Mouse (Mus musculus): ENCODE data around the gene Hspa2. TPM values are rescaled to one million over a fixed set of nuclear protein-coding genes. Genes with fewer than 3 reads are reported as not detected.

Gene Hspa2
- total and polyA plus RNA-seq, 3 experiments, result 3.4 to 5.3 (median 3.8) TPM

GRCm38 (mm10) chr12:76370831-76371571, 33.0 kb upstream of the Hspa2 start:
- H3K79me2 ChIP-seq (replicated peaks; ENCODE audit: control insufficient read depth, extremely low read depth, insufficient read depth, poor library complexity, severe bottlenecking), result peaks cover 71% of the 10 kb centered on the region
- peak overlapping the region; percentile 98 for H3K27ac ChIP-seq (ENCODE audit: insufficient read depth, low read depth)
- H3K4me2 ChIP-seq (ENCODE audit: insufficient read depth, low read depth, poor library complexity, severe bottlenecking), result peak overlapping the region; percentile 84; the same call in 1 of the 2 replicates
- H3K9me3 ChIP-seq (replicated peaks; ENCODE audit: low read length), result no peaks in the 10 kb centered on the region
- TF ChIP-seq NELFE (IDR thresholded peaks at IDR 0.05; ENCODE audit: low read depth, low read length) (peak; percentile 63), POLR2AphosphoS2 (IDR thresholded peaks at IDR 0.05; ENCODE audit: low read depth, low read length) (no peak), TCF12 (IDR thresholded peaks at IDR 0.05; ENCODE audit: low read depth, low read length) (peak; percentile 54; the same call in 1 of the 2 replicates), CHD2 (IDR thresholded peaks at IDR 0.05; ENCODE audit: low read length) (peak; percentile 10; the same call in 1 of the 2 replicates), RAD21 (IDR thresholded peaks at IDR 0.05; ENCODE audit: low read depth, low read length) (no peak), ZNF384 (IDR thresholded peaks at IDR 0.05; ENCODE audit: low read depth, low read length) (no peak), SIN3A (IDR thresholded peaks at IDR 0.05; ENCODE audit: low read length) (peak; percentile 59), SMC3 (IDR thresholded peaks at IDR 0.05; ENCODE audit: low read depth, low read length) (no peak), MEF2A (IDR thresholded peaks at IDR 0.05; ENCODE audit: borderline replicate concordance, low read depth, low read length) (no peak; the same call in 1 of the 2 replicates), USF2 (conservative IDR thresholded peaks at IDR 0.05; ENCODE audit: low read depth, low read length) (no peak), E2F4 (IDR thresholded peaks at IDR 0.05; ENCODE audit: insufficient replicate concordance, low read depth, low read length) (no peak), UBTF (IDR thresholded peaks at IDR 0.05; ENCODE audit: low read depth, low read length) (no peak; the same call in 1 of the 2 replicates), ZKSCAN1 (IDR thresholded peaks at IDR 0.05; ENCODE audit: borderline replicate concordance, low read depth, low read length) (no peak), HCFC1 (IDR thresholded peaks at IDR 0.05; ENCODE audit: low read depth, low read length) (no peak; the same call in 1 of the 2 replicates), ZC3H11A (IDR thresholded peaks at IDR 0.05; ENCODE audit: low read depth, low read length) (no peak), POLR2A (IDR thresholded peaks at IDR 0.05; ENCODE audit: low read depth, low read length) (peak; percentile 63), MYC (IDR thresholded peaks at IDR 0.05; ENCODE audit: low read depth, low read length) (peak; percentile 71; the same call in 1 of the 2 replicates), USF1 (IDR thresholded peaks at IDR 0.05; ENCODE audit: low read depth, low read length) (peak; percentile 42), PAX5 (IDR thresholded peaks at IDR 0.05; ENCODE audit: low read length) (no peak), GABPA (IDR thresholded peaks at IDR 0.05; ENCODE audit: insufficient replicate concordance, low read depth, low read length) (no peak), BHLHE40 (IDR thresholded peaks at IDR 0.05; ENCODE audit: low read depth, low read length) (peak; percentile 56; the same call in 1 of the 2 replicates), CHD1 (IDR thresholded peaks at IDR 0.05; ENCODE audit: low read depth, low read length) (peak; percentile 22), KAT2A (IDR thresholded peaks at IDR 0.05; ENCODE audit: insufficient replicate concordance, low read length) (peak; percentile 40; the same call in 1 of the 2 replicates), CTCF (conservative IDR thresholded peaks at IDR 0.05 in 1 of 2, IDR thresholded peaks at IDR 0.05 in 1 of 2; ENCODE audit: low read depth in 2 of 2, low read length in 2 of 2) (0 out of 4 replicates have a peak, but pooled peaks of 1 of the 2 experiments have one; percentile 8), TBP (conservative IDR thresholded peaks at IDR 0.05; ENCODE audit: low read depth, low read length) (0 out of 2 replicates have a peak, but pooled peaks have one; percentile 23), JUND (conservative IDR thresholded peaks at IDR 0.05; ENCODE audit: low read depth, low read length) (no peak), MAX (IDR thresholded peaks at IDR 0.05; ENCODE audit: low read length) (peak; percentile 71), IRF4 (IDR thresholded peaks at IDR 0.05; ENCODE audit: low read depth, low read length) (peak; percentile 25; the same call in 1 of the 2 replicates), ETS1 (conservative IDR thresholded peaks at IDR 0.05; ENCODE audit: low read depth, low read length) (no peak), ZMIZ1 (IDR thresholded peaks at IDR 0.05; ENCODE audit: low read depth, low read length) (0 out of 2 replicates have a peak, but pooled peaks have one; percentile 14), MAZ (IDR thresholded peaks at IDR 0.05; ENCODE audit: low read depth, low read length) (peak; percentile 63; the same call in 1 of the 2 replicates), MXI1 (IDR thresholded peaks at IDR 0.05; ENCODE audit: low read depth, low read length) (peak; percentile 87)
- dilution Hi-C loops (cut with MboI; ENCODE audit: extremely low pct_ligation_motif_present, extremely low pct_unique_long_range_greater_than_20kb, low sequenced_read_pairs) (no loop called here), in situ Hi-C loops (cut with MboI; ENCODE audit: low pct_ligation_motif_present, low pct_unique_long_range_greater_than_20kb, low sequenced_read_pairs) (loop anchor here (5.0 kb wide), 2 partner anchors 36 to 96 kb away; no protein-coding TSS in a partner anchor)
- H3K9ac ChIP-seq (ENCODE audit: insufficient read depth, low read depth), result peak overlapping the region; percentile 96
- H3K36me3 ChIP-seq (replicated peaks in 1 of 2; ENCODE audit: control insufficient read depth in 1 of 2, insufficient read depth in 1 of 2, low read length in 1 of 2), result peaks cover 0 to 4% of the 10 kb centered on the region in 2 experiments
- peak; percentile 67 for DNase-seq (ENCODE audit: extremely low read depth)
- H3K4me1 ChIP-seq (ENCODE audit: control insufficient read depth in 1 of 2, insufficient read depth in 2 of 2), result peaks cover 0 to 45% of the 10 kb centered on the region in 2 experiments; a peak in 2 of 4 replicates
- H3K4me3 ChIP-seq (replicated peaks in 1 of 3; ENCODE audit: low read depth in 2 of 3, low read length in 2 of 3, poor library complexity in 1 of 3), result peak overlapping the region; percentile 75 to 99 (median 77)
- H3K27me3 ChIP-seq (replicated peaks), result no peaks in the 10 kb centered on the region

Measured in CH12.LX (cell line).